Mouse (Mus musculus): ENCODE measurements at regions not wholly inside any gene's neighbourhood (a gene's known extent, or its start where the extent isn't known, plus 50 kb on each side); places are given as distances from the start of the nearest gene placed in this dataset.

DNA sequence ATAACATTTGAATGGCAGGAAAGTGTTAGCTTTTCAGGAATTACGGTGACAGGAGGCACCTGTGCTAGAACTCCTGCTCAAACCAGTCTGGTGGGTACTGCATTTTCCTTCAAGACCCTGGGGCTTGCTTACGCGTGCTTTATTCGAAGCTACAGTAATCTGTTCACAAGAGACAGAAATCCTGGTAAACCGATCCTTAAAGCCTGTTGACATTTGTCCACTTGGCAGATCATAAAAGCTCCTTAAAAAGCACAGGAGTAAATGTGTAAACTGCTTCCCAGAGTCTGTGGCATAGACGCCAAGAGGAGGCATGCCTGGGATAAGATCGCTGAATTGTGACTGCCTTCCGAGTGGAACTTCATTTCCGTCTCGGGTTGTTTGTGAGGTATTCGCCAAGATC is 130.5 kb downstream of the Rpl36a-ps1 start:
- H3K36me3 ChIP-seq (ENCODE audit: insufficient read depth, low read length), result no peaks in the 10 kb centered on the region
- no peaks in the 10 kb centered on the region for H3K27me3 ChIP-seq (ENCODE audit: insufficient read depth, low read length)
- H3K4me3 ChIP-seq (replicated peaks; ENCODE audit: low read length), result no peak overlapping the region
- no peaks in the 10 kb centered on the region for H3K4me1 ChIP-seq (replicated peaks; ENCODE audit: low read depth, low read length)
- no peaks in the 10 kb centered on the region for H3K9me3 ChIP-seq (ENCODE audit: low read length)
- no peak for TF ChIP-seq NANOG (IDR thresholded peaks at IDR 0.05; ENCODE audit: borderline replicate concordance, low read length)
- TF ChIP-seq POU5F1 (IDR thresholded peaks at IDR 0.05; ENCODE audit: borderline replicate concordance, low read length), result no peak
- TF ChIP-seq CTCF (conservative IDR thresholded peaks at IDR 0.05; ENCODE audit: low read length), result no peak

DNA sequence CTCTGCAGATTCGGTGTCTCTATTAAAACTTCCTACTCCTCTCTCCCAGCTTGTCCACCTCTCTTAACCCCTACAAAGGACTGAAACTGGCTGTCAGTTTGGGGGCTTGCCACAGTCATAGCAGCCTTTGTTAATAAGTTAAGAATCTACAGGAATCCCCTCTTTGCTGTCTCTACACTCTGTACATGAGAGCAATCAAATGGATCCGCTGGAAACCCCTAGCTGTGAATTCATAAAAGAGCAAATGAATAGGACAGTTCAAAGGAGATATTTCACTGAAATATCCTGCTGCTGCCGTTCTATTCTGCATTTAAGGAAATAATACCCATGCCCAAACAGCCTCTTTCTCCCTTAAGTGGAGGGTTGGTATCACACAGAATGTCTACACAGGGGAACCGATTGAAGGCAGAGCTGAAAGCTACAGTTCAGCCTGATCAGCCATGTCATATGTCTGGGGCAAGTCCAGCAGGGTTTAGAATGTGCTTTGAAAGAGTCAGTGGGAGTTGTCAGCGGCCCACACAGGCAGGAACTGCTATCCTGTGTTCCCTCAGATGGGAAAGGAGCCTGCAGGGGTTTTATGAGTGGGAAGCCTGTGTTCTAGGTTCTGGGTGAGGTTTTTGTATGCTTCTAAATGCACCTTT is 131.9 kb downstream of the Rpl36a-ps1 start:
- no peak for TF ChIP-seq NANOG (IDR thresholded peaks at IDR 0.05; ENCODE audit: borderline replicate concordance, low read length)
- no peak for TF ChIP-seq POU5F1 (IDR thresholded peaks at IDR 0.05; ENCODE audit: borderline replicate concordance, low read length)
- no peak for TF ChIP-seq CTCF (conservative IDR thresholded peaks at IDR 0.05; ENCODE audit: low read length)
- Histone ChIP-seq H3K4me3 (replicated peaks; ENCODE audit: low read length) (no peak overlapping the region), H3K27me3 (ENCODE audit: insufficient read depth, low read length) (no peaks in the 10 kb centered on the region), H3K36me3 (ENCODE audit: insufficient read depth, low read length) (no peaks in the 10 kb centered on the region), H3K9me3 (ENCODE audit: low read length) (no peaks in the 10 kb centered on the region), H3K4me1 (replicated peaks; ENCODE audit: low read depth, low read length) (no peaks in the 10 kb centered on the region)

DNA sequence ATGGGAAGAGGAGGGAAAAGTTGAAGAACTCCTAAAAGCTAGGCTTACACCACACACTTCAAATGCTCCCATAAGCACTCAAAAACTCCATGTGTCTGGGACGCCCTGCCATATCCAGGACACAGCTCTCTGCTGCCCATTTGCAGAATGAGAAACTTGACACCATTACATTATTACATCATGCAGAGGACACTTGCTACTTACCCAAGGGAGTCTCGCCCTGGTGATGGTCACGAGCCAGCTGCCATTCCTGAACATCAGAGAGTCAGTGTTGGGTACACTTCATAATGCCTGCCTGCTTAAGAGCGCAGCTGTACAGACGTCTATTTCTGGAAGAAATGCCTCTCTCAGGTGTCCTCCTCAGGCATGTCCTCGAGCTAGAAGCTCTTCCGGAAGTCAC is 135.3 kb downstream of the Rpl36a-ps1 start:
- TF ChIP-seq POU5F1 (IDR thresholded peaks at IDR 0.05; ENCODE audit: borderline replicate concordance, low read length) (no peak), NANOG (IDR thresholded peaks at IDR 0.05; ENCODE audit: borderline replicate concordance, low read length) (no peak), CTCF (conservative IDR thresholded peaks at IDR 0.05; ENCODE audit: low read length) (no peak)
- H3K27me3 ChIP-seq (ENCODE audit: insufficient read depth, low read length), result no peaks in the 10 kb centered on the region
- no peaks in the 10 kb centered on the region for H3K36me3 ChIP-seq (ENCODE audit: insufficient read depth, low read length)
- no peaks in the 10 kb centered on the region for H3K4me1 ChIP-seq (replicated peaks; ENCODE audit: low read depth, low read length)
- no peak overlapping the region for H3K4me3 ChIP-seq (replicated peaks; ENCODE audit: low read length)
- H3K9me3 ChIP-seq (ENCODE audit: low read length), result no peaks in the 10 kb centered on the region

DNA sequence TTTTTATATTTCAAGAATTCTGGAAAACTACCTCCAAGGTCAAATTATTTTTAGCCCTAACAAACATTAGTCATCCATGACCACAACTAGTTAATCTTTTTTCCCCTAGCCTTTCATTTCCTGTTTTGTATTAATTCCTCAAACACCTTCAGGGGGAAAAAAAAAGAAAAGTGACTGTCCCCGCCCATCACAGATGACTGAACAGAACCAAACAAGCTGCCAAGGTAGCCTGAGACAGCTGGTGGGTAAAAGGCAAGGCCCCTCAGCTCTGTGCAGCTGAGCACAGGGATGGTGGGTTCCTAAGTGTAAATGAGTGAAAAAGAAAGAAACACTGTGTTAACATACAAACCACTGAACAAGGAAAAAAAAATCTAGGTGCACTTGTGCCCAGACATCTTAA is 145.6 kb downstream of the Rpl36a-ps1 start:
- Histone ChIP-seq H3K36me3 (ENCODE audit: insufficient read depth, low read length) (no peaks in the 10 kb centered on the region), H3K27me3 (ENCODE audit: insufficient read depth, low read length) (no peaks in the 10 kb centered on the region), H3K4me3 (replicated peaks; ENCODE audit: low read length) (no peak overlapping the region), H3K4me1 (replicated peaks; ENCODE audit: low read depth, low read length) (no peaks in the 10 kb centered on the region), H3K9me3 (ENCODE audit: low read length) (no peaks in the 10 kb centered on the region)
- no peak for TF ChIP-seq NANOG (IDR thresholded peaks at IDR 0.05; ENCODE audit: borderline replicate concordance, low read length)
- TF ChIP-seq POU5F1 (IDR thresholded peaks at IDR 0.05; ENCODE audit: borderline replicate concordance, low read length), result no peak

DNA sequence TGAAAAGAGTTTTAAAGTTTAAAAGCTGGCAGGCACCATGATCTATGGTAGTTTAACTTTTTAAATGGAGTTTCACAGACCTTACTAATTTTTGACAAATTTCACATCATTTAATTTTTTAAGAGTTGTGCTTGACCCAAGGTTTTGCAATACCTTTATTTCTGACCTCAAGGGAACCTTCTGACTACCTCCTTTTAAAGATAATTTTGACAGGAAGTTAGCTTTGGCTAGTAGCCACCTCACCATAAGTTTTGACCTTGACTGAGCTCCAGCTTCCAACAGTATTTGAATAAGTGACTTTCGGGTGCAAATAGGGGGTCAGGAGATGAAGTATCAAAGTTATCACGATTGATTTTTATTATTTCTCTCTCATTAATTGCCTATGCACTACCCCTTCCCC is 149.9 kb downstream of the Rpl36a-ps1 start:
- no peaks in the 10 kb centered on the region for H3K4me1 ChIP-seq (replicated peaks; ENCODE audit: low read depth, low read length)
- no peaks in the 10 kb centered on the region for H3K36me3 ChIP-seq (ENCODE audit: insufficient read depth, low read length)
- H3K27me3 ChIP-seq (ENCODE audit: insufficient read depth, low read length), result no peaks in the 10 kb centered on the region
- no peaks in the 10 kb centered on the region for H3K9me3 ChIP-seq (ENCODE audit: low read length)
- H3K4me3 ChIP-seq (replicated peaks; ENCODE audit: low read length), result no peak overlapping the region
- TF ChIP-seq POU5F1 (IDR thresholded peaks at IDR 0.05; ENCODE audit: borderline replicate concordance, low read length) (no peak), NANOG (IDR thresholded peaks at IDR 0.05; ENCODE audit: borderline replicate concordance, low read length) (no peak), CTCF (conservative IDR thresholded peaks at IDR 0.05; ENCODE audit: low read length) (no peak)

- no peak for TF ChIP-seq NANOG (IDR thresholded peaks at IDR 0.05; ENCODE audit: borderline replicate concordance, low read length)
- TF ChIP-seq POU5F1 (IDR thresholded peaks at IDR 0.05; ENCODE audit: borderline replicate concordance, low read length), result no peak
- TF ChIP-seq CTCF (conservative IDR thresholded peaks at IDR 0.05; ENCODE audit: low read length), result no peak
Observed at GRCm38 (mm10) chr14:98834316-98834715, 159.8 kb downstream of the Rpl36a-ps1 start.

GRCm38 (mm10) chr14:98833230-98833999 is 160.7 kb downstream of the Rpl36a-ps1 start:
- H3K9me3 ChIP-seq (ENCODE audit: low read length), result no peaks in the 10 kb centered on the region
- H3K27me3 ChIP-seq (ENCODE audit: insufficient read depth, low read length), result no peaks in the 10 kb centered on the region
- TF ChIP-seq CTCF (conservative IDR thresholded peaks at IDR 0.05; ENCODE audit: low read length) (no peak), POU5F1 (IDR thresholded peaks at IDR 0.05; ENCODE audit: borderline replicate concordance, low read length) (no peak), NANOG (IDR thresholded peaks at IDR 0.05; ENCODE audit: borderline replicate concordance, low read length) (no peak)
- H3K4me1 ChIP-seq (replicated peaks; ENCODE audit: low read depth, low read length), result no peaks in the 10 kb centered on the region
- H3K36me3 ChIP-seq (ENCODE audit: insufficient read depth, low read length), result no peaks in the 10 kb centered on the region
- no peak overlapping the region for H3K4me3 ChIP-seq (replicated peaks; ENCODE audit: low read length)

More at GRCm38 (mm10) chr14:98834316-98834715, 159.8 kb downstream of the Rpl36a-ps1 start:
- Histone ChIP-seq H3K36me3 (ENCODE audit: insufficient read depth, low read length) (no peaks in the 10 kb centered on the region), H3K4me3 (replicated peaks; ENCODE audit: low read length) (no peak overlapping the region), H3K27me3 (ENCODE audit: insufficient read depth, low read length) (no peaks in the 10 kb centered on the region), H3K9me3 (ENCODE audit: low read length) (no peaks in the 10 kb centered on the region), H3K4me1 (replicated peaks; ENCODE audit: low read depth, low read length) (no peaks in the 10 kb centered on the region)

GRCm38 (mm10) chr14:98832401-98832800 is 161.7 kb downstream of the Rpl36a-ps1 start:
- Histone ChIP-seq H3K4me1 (replicated peaks; ENCODE audit: low read depth, low read length) (no peaks in the 10 kb centered on the region), H3K9me3 (ENCODE audit: low read length) (no peaks in the 10 kb centered on the region), H3K4me3 (replicated peaks; ENCODE audit: low read length) (no peak overlapping the region), H3K36me3 (ENCODE audit: insufficient read depth, low read length) (no peaks in the 10 kb centered on the region), H3K27me3 (ENCODE audit: insufficient read depth, low read length) (no peaks in the 10 kb centered on the region)
- no peak for TF ChIP-seq POU5F1 (IDR thresholded peaks at IDR 0.05; ENCODE audit: borderline replicate concordance, low read length)
- TF ChIP-seq NANOG (IDR thresholded peaks at IDR 0.05; ENCODE audit: borderline replicate concordance, low read length), result no peak
- TF ChIP-seq CTCF (conservative IDR thresholded peaks at IDR 0.05; ENCODE audit: low read length), result no peak
